Mouse (Mus musculus) urinary bladder, postnatal 36 days (tissue): Measurements from ENCODE around the gene Gm853.

Experiments
- DNase-seq, 2 experiments: peaks; one replicate each; pipeline ENCODE4 v3.0.0; 2022; ENCODE audit warnings: low spot score in 2 of 2, mixed read lengths in 1 of 2

The Gm853 gene

DNA sequence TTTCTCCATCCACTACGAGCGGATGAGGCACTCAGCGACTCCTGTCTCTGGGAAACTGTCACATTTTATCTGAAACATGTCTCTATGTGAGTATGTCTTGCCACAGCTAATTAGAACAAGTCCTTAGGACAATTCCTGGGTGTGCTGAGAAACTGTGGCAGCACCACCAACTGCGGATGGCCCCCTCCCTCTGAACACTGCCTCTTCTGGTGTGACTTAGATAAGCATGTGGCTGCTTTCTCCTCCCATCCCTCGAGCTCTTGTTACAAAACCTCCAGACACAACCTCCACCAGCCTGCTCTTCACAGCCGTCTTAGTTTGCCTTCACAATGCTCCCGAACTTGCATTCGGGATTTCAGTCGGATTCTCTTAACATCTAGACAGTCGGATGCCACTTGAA lies 8.3 kb downstream of the Gm853 start:
- DNase-seq = no peak

DNA sequence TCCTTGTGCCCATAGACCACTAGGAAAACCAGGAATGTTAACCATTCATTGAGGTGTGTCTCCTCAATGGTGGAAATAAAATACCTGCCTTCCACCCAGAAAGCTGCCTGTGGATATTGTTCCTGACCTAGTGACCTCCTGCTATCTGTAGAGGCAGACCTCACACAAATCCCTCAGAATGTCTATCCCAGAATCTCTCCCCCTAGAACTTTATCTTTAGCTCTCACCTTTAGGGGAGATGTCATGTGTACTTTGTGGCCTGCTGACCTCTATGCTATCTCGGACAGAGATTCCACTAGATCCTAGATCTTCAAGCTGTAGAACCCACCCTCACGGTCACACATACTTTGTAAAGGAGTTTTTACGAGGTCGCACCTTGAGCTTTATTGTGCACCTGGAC lies 9.0 kb downstream of the Gm853 start:
- DNase-seq = no peak

DNA sequence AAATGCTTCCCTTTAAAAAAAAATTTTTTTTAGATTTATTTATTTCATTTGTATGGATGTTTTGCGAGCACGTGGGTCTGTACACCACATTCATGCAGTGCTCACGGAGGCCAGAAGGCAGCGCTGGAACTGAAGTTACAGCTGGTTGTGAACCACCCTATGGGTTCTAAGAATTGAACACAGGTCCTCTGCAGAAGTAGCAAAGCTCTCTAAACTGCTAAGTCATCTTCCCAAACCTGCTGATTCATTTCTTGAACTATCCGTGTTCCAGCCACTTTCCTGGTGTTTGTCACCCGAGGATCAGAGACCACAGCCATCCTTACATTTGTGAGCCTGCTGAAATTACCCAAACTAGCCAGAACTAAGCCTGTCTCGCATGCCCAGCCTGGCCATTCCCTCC lies 9.8 kb downstream of the Gm853 start:
- no peak for DNase-seq

DNA sequence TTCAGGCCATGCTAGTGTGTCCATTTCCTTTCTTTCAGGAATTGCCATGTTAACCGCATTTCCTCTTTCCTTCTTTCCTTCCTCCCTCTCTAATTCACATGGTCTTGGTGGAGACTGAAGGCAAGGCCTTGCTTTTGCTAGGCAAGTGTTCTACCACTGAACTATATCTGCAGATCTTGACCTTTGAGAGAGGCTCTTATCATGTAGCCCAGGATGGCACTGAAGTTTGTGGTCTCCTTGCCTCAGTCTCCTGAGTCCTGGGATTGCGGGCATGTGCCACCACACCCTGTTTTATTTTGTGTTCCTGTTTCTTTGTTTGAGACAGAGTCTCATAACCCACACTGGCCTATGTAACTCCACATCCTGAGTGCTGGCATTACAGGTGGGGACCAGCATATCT lies 10.3 kb downstream of the Gm853 start:
- DNase-seq = no peak

DNA sequence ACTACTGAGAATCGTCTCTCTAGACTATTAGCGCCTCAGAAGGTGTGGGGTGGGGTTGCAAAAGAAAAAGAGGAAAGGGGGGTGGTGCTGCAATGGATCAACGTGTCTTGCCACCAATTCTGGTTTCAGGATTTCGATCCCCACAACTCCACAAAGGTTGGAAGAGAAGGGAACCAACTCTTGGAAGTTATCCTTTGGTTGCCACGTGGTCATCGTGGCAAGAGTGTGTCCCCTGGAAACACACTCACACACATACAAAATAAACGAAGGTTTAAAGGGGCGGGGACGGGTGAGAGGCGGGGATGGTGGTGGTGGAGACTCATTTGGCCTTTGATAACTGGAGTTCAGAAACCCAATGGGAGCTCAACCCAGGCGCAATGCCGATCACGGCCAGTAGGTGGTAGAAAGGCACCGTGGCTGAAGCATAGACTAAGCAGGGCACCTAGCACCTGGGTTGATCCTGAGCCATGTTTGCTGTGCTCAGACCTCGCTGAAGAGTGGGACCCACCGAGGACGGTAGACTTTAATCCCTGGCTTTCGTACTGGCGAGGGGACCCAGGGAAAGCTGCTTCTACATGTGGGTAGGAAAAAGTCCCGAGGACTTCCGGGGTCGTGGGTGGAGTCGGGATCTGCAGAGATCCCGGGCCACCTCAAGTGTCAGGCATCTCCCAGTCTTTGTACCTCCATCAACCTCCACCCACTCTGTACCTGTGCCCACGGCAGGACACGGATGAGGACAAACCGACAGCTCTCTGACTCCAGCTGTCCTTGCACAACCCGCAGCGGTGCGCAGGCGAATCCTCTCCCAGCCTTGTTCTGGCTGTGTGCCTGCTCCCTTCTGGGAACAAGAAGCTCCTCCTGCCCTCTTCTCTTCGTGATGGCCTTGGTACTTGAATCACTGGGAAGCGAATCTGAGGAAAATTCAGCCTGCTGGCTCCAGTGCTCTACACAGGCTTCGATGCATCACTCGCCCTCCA lies 23.2 kb downstream of the Gm853 start:
- DNase-seq = peak; percentile 87 to 90

DNA sequence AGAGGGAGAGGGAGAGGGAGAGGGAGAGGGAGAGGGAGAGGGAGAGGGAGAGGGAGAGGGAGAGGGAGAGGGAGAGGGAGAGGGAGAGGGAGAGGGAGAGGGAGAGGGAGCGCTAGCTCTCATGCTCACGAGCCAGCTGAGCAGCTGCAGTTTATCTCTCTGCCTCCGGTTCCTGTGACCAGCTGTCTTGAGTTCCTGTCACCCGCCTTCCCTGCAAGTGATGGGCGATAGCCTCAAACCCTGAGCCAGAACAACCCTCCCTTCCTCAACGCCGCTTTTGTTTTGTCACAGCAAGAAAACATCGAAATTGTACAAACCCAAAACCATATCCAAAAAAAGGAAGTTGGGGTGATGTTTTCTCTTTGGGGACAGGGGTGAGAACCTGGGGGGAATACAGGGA lies 25.7 kb downstream of the Gm853 start:
- DNase-seq = no peak

DNA sequence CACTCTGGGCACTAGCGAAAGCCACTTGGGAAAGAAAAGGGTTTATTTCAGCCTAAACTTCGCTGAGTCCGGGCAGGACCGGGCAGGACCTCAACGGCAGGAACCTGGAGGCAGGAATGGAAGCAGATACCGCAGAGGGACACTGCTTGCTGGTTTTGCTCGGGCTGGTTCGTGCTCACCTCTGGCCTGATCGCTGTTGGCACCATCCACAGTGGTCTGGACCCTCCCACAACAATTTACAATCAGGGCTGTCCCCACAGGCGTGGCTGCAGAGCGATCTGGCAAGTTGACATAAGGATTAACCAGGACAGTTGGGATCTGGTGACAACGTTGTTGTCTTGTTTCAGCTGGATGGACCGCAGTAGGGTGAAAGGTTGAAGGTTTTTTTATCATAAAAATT lies 26.3 kb downstream of the Gm853 start:
- DNase-seq = no peak

DNA sequence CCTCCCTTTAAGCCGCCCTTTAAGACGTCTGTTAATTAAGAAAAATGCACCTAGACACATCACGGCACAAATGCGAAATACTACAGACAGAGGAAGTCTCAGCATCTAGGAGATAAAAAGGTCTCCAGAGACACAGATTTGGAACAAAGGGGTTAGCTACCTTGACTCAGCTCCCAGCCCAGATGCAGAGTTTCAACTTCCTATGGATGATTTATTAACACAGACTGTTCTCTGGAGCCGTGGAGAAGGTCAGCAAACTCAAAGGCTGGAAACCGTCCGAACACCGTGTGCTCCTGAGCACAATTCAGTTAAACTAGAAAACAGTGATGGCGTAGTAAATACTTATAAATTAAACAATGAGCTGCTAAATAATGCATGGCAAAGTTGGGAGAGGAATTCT lies 29.9 kb downstream of the Gm853 start:
- no peak for DNase-seq

DNA sequence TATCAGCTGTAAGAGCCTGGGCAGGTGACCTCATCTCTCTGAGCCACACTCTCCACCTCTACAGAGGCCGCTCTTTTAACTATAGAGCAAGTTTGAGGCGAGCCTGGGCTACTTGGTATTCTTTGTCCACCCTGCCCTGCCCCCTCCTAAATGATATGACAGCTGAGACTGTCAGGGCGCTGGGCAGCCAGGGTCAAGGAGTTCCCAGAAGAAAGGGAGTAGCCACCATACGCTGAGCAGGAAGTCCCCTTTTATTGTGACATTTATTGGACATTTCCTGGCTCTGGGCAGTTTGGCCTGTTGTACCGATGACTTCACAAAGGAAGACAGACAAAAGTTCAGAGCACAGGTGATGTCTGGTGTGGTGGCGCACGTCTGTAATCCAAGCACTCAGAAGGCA lies 32.6 kb downstream of the Gm853 start:
- no peak for DNase-seq

DNA sequence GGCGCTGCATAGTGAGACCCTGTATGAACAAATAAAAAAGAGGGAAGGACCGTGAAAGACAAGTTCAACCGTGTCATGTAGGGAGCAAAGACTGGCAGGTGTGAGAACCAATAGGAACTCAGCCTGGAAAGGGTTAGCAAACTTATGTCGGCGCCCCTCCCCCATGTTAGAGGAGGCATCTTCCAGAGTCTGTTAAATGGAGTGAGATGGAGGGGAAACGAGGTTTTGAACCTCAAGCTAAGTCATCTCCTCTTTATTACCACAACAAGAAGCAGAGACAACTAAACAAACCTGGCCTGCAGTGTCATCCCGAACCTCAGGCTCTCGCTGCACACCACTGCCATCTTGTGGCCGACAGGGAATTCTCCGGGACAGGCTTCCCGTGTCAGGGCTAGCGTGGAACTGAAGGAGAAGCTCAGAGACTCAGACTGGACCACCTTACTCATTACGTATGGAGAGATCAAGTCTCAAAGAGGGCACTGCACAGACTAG lies 33.3 kb downstream of the Gm853 start:
- DNase-seq = peak; percentile 80 to 86

DNA sequence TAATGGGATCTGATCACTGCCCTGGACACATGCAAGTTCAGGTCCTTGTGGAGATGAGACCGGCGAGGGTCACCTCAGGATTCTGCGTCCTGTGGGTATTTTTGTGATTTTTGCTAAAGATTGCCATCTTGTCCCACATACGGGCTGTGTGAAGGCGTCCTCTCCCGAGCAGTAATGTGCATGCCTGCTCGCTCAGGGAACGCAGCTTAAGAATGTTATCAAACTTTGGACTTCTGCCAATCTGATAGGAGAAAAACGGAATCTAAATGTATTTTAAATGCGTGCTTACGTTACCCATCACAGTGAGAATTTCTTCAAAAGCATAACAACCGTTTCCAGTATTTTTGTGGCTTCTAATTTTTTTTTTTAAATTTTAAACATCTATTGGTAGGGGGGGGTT lies 35.3 kb downstream of the Gm853 start:
- no peak for DNase-seq

DNA sequence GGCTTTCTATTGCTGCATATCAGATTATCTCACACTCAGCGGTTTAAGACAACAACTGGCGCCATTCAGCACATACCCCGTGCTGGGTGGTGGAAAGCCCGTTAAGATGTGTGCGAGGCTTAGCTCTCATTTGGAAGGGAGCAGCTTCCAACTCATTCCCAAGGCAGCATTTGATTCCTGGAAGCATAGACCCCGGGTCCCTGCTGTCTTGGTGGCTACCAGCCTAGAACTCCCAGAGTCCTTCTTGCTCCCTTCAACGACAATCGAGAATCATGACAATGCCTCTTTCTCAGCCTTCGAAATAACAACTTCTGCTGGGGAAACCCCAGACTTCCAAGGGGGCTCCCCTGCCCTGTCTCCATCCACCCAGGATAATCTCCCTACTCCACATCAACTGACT lies 35.8 kb downstream of the Gm853 start:
- DNase-seq = no peak

DNA sequence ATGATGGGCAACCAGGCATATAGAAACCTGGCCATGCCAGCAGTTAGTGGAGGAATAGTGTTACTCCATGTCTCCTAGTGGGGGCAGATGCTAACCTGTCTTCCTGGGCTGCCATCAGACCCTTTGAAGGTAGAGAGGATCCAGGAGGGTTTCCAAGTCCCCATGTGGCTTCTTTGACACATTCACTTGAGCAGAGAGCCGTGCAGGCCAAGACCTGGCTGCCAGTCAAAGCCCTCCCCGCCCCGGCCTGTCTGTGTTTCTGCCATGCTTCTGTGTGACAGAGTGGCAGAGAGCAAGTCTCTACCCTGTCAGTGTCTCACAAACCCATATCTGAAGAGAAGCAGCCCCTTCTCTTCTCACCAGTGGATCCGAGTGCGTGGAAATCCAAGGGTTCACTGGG lies 38.3 kb downstream of the Gm853 start:
- no peak for DNase-seq

DNA sequence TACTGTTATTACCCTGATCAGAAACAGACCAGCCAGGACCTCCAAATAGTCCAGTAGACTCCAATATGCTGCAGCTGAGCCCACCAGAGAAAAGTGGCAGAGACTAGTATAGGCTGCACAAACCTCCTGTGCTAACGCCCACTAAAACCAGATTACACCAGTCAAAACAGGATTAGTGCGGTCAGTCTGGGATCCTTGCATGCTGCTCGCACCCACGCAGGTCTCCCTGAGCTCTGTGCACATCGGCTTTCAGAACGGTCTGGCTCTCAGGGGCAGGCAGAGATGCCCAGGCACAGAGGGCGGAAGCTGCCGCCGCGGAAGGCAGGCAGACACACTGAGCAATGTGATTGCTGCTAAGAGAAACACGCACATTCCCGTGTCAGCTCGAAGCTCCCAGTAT lies 39.2 kb downstream of the Gm853 start:
- DNase-seq = no peak

DNA sequence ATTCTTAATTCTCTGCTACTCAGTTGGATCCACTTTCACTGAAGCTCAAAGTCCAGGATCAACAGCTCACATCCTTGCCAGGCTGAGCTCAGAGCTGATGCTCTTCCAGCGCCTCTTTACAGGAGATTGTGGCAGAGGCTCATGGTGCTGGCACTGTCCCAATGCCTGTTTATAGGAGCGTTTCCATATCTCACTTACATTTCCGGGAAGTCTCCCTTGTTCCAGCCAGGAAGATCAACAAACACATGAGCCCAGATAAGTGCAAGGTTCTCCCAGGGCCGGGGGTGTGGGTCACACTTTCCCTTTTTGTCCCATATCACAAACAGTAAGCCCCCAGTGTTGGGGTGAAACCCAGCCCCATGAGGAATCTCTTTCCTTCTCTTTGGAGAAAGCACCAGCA lies 40.3 kb downstream of the Gm853 start:
- DNase-seq = no peak

DNA sequence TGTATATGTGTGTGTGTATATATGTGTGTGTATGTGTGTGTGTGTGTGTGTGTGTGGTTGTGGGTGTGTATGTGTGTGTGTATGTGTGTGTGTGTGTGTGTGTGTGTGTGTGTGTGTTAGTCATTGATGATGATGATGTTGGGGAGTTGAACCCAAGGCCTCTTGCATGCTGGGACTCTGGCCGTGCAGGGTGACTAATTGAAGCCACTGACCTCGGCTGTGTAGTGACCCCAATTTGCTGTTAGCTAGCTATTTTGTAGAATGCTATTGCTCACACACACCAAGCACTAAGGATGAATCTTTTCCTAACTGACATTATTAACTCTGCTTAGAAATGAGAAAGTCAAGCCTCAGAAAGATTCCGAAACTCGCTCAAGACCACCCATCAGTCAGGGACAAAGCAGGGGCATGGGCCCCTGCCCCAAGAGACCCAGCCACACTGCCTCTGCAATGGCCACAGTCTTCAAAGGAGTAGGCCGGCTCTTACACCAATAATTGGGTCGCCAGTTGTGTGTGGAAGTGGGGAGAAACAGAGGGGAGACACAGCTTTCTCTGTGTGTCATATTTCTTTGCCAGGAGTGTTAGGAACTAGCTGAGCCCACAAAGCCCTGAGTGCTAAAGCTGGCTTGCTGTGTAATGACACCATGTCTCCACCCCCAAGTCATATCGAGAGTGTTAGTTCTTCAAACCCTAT lies 41.1 kb downstream of the Gm853 start:
- no peak for DNase-seq

DNA sequence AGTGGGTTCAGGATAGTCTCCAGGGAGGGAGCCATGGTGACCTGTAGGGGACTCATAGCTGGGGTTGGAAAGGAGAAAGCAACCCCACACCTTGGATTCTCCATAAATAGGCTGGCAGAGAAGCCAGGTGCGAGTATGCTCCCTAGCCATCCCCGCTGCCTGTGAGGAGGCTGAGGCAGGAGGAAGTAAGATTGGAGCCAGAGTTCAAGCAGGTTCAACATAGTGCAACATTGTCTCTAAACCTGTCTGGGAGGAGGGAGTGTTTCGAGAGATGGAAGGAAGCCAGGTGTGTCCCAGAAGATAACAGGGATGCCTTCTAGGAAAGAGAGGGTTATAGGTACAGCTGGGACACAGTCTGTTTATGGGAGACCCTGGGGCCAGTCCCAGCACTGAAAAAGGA lies 42.3 kb downstream of the Gm853 start:
- DNase-seq = no peak

DNA sequence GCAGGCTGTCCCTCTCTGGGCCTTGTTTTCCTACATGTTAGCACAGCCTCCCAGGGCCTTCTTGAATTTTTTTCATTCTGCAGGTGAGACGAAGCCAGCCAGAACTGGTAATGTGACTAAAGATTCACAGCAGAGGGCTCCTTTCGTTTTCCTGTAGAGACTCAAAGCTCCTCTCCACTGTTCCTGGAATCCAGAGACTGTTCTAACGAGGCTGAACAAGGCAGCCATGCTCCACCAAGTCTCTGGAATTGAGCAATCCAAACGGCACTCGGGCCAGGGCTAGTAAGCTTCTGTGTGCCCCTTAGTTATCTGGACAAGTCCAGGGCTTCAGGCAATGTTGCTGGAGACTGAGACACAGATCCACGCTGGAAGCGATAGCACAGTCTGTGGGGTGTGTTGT lies 44.7 kb downstream of the Gm853 start:
- DNase-seq = peak in 1 of 2 experiments; percentile 20

DNA sequence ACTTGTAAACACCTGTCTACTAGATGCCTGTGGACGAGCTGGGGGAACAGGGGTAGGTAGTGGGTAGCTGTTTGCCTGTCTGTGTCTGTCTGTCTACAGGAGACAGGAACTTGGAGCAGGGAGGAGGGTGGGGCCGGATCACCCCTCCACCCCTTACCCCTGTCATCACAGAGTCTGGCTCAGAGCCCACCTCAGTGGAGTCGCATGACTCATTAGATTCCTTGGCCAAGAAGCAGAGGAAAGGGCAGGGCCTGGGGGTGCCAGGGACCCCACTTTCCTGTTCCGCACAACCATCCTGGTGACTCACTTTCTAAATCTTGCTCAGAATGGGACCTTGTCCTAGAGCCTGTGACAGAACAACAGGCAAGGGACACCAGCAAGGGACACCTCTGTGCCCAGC lies 45.1 kb downstream of the Gm853 start:
- DNase-seq = peak in 1 of 2 experiments; percentile 28

DNA sequence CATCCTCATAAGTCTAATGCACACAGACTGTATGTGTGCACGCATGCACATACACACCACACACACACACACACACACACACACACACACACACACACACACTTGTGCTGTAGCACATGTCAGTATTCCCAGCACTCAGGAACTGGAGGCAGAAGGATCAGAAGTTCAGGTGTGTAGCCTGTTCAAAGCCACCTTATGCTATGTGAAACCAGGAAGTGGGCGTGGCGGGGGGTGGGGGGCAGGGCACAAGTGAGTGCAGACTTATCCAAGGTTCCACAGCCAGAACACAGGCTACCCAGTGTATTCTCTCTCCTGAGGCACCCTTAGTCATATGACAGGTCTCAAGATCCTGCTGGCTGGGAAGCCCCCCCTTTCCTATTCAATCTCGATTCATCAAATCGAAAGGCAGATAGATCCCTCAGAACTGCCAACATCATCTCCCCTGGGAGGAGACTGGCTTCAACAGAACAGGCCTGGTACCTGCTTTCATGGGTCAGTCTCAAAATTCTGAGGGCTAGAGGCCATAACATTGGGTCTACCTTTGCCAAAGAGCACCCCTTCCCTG lies 46.0 kb downstream of the Gm853 start:
- no peak for DNase-seq

DNA sequence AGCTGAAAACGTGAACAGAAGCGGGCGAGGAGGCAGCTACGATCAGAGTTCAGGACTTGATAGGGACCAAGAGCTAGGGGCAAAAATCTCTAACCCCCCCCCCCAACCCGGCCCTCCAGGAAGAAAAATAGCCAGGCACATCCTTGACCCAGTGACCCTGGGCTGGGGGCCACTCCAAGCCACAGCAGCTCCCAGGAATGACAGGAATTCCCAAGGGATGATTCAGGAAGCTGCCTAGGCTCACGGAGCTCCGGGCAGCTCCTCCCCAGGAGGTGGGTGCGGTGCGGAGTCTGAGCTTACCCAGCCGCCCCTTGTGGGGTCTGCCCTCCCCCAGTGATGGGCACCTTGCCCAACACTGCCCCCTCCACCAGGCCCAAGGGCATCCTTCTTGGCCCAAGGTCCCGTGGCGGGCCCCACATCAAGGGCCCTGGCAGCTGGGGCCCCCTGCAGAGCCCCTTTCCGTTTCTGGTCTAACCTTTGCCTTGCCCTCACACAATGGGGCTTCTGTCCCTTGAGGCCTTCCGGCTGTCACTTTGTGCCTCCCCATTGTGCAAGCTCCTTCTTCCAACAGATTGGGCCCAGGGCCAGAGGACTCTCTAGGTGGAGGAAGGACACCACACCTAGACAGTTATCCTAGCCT lies 47.0 kb downstream of the Gm853 start, which contains the start of gene Tinagl1:
Gene Tinagl1, minus strand, starts transcription at position 51 of the 640 bp plus-strand sequence.
- DNase-seq = no peak
